Mouse (Mus musculus): Measurements from ENCODE around the gene Mroh2a.

DNA sequence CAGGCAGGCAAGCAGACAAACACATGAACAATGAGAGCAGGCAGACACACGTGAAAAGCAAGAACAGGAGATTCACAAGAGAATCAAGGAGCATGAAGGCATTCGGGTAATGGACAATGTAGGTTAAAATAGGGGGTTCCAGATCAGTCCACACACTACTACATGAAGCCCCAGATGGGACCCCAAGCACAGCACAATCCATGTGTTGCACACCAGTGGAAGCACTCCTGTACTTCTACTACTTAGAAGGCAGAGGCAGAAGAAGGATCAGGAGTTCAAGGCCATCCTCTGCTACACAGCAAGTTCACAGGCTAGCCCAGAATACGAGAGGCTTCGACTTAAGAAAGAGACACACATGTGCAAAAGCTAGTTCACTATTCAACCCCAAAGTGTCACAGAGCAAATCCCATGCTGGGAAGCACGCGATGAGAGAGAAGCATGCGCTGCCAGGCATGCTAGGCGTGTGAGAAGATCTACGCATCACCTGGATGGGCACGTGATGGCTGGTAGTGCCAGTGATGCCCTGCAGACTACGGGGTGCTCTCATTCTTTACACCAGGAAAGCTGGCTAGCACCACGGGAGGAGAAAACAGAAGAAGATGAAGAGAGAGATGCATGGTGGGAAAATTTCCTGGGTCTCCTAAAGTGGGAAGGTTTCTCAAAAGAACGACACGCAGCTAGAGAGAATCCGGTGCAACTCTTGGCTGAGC is 59.5 kb downstream of the Mroh2a start:
- no peak for TF ChIP-seq CTCF (IDR thresholded peaks at IDR 0.05; ENCODE audit: low read depth, low read length)
- TF ChIP-seq POLR2A (IDR thresholded peaks at IDR 0.05; ENCODE audit: extremely low read depth, insufficient read depth, low read length) = no peak

Data from liver, adult 2 months (tissue).